Mouse (Mus musculus) midbrain, postnatal 0 days (tissue): ENCODE results near the gene Selenos. TPM values are rescaled to one million over a fixed set of nuclear protein-coding genes. Genes with fewer than 3 reads are reported as not detected.

ENCODE experiments used
- ATAC-seq: fragments of 200-750 bp; cut with Nextera tagmentation; 2 replicates; pipeline ENCODE4 v1.8.0; 2017; ENCODE audit warnings: moderate number of reproducible peaks, mild to moderate bottlenecking, moderate TSS enrichment, moderate library complexity; ENCODE audit not compliant: low FRiP score
- DNase-seq: peaks from one replicate; pipeline ENCODE4 v3.0.0-alpha.2; 2015; ENCODE audit warnings: low spot score
- H3K27ac ChIP-seq: fragments of 300-500 bp; sonication (generic); 2 replicates; pipeline ENCODE4 v1.5.1; 2014; ENCODE audit warnings: low read depth, mild to moderate bottlenecking, low read length, mixed read lengths
- H3K27me3 ChIP-seq: fragments of 300-500 bp; sonication (generic); 2 replicates; pipeline ENCODE4 v1.6.1; 2014; ENCODE audit warnings: low read length, control low read depth, mixed read lengths; ENCODE audit not compliant: insufficient read depth
- H3K36me3 ChIP-seq: fragments of 300-500 bp; sonication (generic); 2 replicates; pipeline ENCODE4 v1.6.1; 2014; ENCODE audit warnings: low read length, control low read depth, mixed read lengths; ENCODE audit not compliant: insufficient read depth
- H3K4me1 ChIP-seq: fragments of 300-500 bp; sonication (generic); 2 replicates; pipeline ENCODE4 v1.6.1; 2014; ENCODE audit warnings: mild to moderate bottlenecking, control low read depth, antibody characterized with exemption, low read length, mixed read lengths; ENCODE audit not compliant: insufficient read depth
- H3K4me2 ChIP-seq: fragments of 300-500 bp; sonication (generic); 2 replicates; pipeline ENCODE4 v1.6.1; 2014; ENCODE audit warnings: low read depth, mild to moderate bottlenecking, low read length, mixed read lengths; ENCODE audit not compliant: poor library complexity, severe bottlenecking
- H3K4me3 ChIP-seq: fragments of 300-500 bp; sonication (generic); 2 replicates; pipeline ENCODE4 v1.5.1; 2014; ENCODE audit warnings: low read depth, mild to moderate bottlenecking, low read length, moderate library complexity
- H3K9ac ChIP-seq: fragments of 300-500 bp; sonication (generic); replicated peaks from 2 replicates; pipeline ENCODE4 v1.6.1; 2014; ENCODE audit warnings: mild to moderate bottlenecking, low read length, moderate library complexity, mixed read lengths; ENCODE audit not compliant: poor library complexity, severe bottlenecking
- H3K9me3 ChIP-seq: fragments of 300-500 bp; sonication (generic); 2 replicates; pipeline ENCODE4 v1.6.1; 2016; ENCODE audit warnings: low read length, control low read depth
- CTCF ChIP-seq: IDR thresholded peaks from 2 replicates; pipeline ENCODE4 v1.5.1; 2016; ENCODE audit warnings: antibody characterized with exemption, mild to moderate bottlenecking
- WGBS: fragments of 180-500 bp; shearing (Covaris S2); extraction: QIAGEN DNeasy Blood & Tissue Kit; methylation state at CpG from one replicate; pipeline ENCODE4 v1.1.7; 2014; 5-methylcytosine and 5-hydroxymethylcytosine counted together
- polyA plus RNA-seq: library from polyadenylated mRNA; unstranded; fragments of >200 nt; fragmentation: Nextera tagmentation; extraction: Ambion mirVana; gene quantifications from 2 replicates; pipeline ENCODE4 v1.2.1, GENCODE M21; 2015
- total RNA-seq: library from RNA; depleted of rRNA; stranded (reverse); fragments of >200 nt; gene quantifications from 2 replicates; pipeline ENCODE4 v1.2.3, GENCODE M21; 2014; rRNA removed

Selenos gene
- total RNA-seq (24.1 and 46.7 TPM in 2 replicates), polyA plus RNA-seq (116 and 125 TPM in 2 replicates)

- H3K36me3 ChIP-seq = peaks cover 32% of the 10 kb centered on the region
- H3K4me2 ChIP-seq = peak within 1 kb of the TSS; percentile 76
- H3K27me3 ChIP-seq = no peaks in the 10 kb centered on the region
- peak within 1 kb of the TSS; percentile 82 for H3K4me3 ChIP-seq
- DNase-seq = peak; percentile 99
- peak within 1 kb of the TSS; percentile 78 for H3K9ac ChIP-seq
- peaks cover 7% of the 10 kb centered on the region; the same call in 1 of the 2 replicates for H3K4me1 ChIP-seq
- H3K27ac ChIP-seq = peak within 1 kb of the TSS; percentile 77
- no peaks in the 10 kb centered on the region for H3K9me3 ChIP-seq
- no peak for TF ChIP-seq CTCF
- ATAC-seq = peak; percentile 100
- WGBS = under 1% methylated on average over 55 of the region's 65 CpGs
Measured at GRCm38 (mm10) chr7:66079364-66080230, at the start of gene Selenos. Gene Selenos (plus strand): TSS chr7:66079649.

- Histone ChIP-seq H3K27ac (no peak overlapping the region), H3K9me3 (no peaks in the 10 kb centered on the region), H3K4me1 (no peaks in the 10 kb centered on the region), H3K36me3 (no peaks in the 10 kb centered on the region), H3K9ac (no peak overlapping the region), H3K27me3 (no peaks in the 10 kb centered on the region; the same call in 1 of the 2 replicates), H3K4me2 (no peak overlapping the region), H3K4me3 (no peak overlapping the region)
- DNase-seq (no peak), ATAC-seq (no peak)
- no peak for TF ChIP-seq CTCF
- WGBS = 68% methylated on average over 8 of the region's 8 CpGs
Measured at GRCm38 (mm10) chr7:66036809-66037208, 42.6 kb upstream of the Selenos start.

- H3K27me3 ChIP-seq = no peaks in the 10 kb centered on the region; the same call in 1 of the 2 replicates
- no peak for ATAC-seq
- TF ChIP-seq CTCF = no peak
- H3K4me3 ChIP-seq = no peak overlapping the region
- no peak overlapping the region for H3K4me2 ChIP-seq
- 69% methylated on average over 3 of the region's 3 CpGs for WGBS
- DNase-seq = no peak
- H3K27ac ChIP-seq = no peak overlapping the region
- no peaks in the 10 kb centered on the region for H3K9me3 ChIP-seq
- H3K4me1 ChIP-seq = no peaks in the 10 kb centered on the region
- H3K36me3 ChIP-seq = no peaks in the 10 kb centered on the region
- H3K9ac ChIP-seq = no peak overlapping the region
Measured at GRCm38 (mm10) chr7:66038261-66038660, 41.2 kb upstream of the Selenos start.

GRCm38 (mm10) chr7:66038730-66039129 lies 40.7 kb upstream of the Selenos start:
- TF ChIP-seq CTCF = no peak
- WGBS = 81% methylated on average over 11 of the region's 11 CpGs
- H3K27ac ChIP-seq = no peak overlapping the region

GRCm38 (mm10) chr7:66040026-66040814 lies 39.2 kb upstream of the Selenos start:
- no peak for DNase-seq
- no peak overlapping the region for H3K9ac ChIP-seq
- no peaks in the 10 kb centered on the region for H3K36me3 ChIP-seq
- H3K9me3 ChIP-seq = no peaks in the 10 kb centered on the region
- no peak overlapping the region for H3K27ac ChIP-seq
- 73% methylated on average over 18 of the region's 18 CpGs for WGBS
- no peak overlapping the region for H3K4me2 ChIP-seq
- no peaks in the 10 kb centered on the region for H3K4me1 ChIP-seq
- ATAC-seq = no peak
- no peaks in the 10 kb centered on the region for H3K27me3 ChIP-seq
- TF ChIP-seq CTCF = no peak
- H3K4me3 ChIP-seq = no peak overlapping the region

More at GRCm38 (mm10) chr7:66038730-66039129, 40.7 kb upstream of the Selenos start:
- DNase-seq = peak; percentile 58
- Histone ChIP-seq H3K4me3 (no peak overlapping the region), H3K4me1 (no peaks in the 10 kb centered on the region), H3K9me3 (no peaks in the 10 kb centered on the region), H3K36me3 (no peaks in the 10 kb centered on the region), H3K9ac (no peak overlapping the region), H3K27me3 (no peaks in the 10 kb centered on the region; the same call in 1 of the 2 replicates), H3K4me2 (no peak overlapping the region)
- ATAC-seq = no peak
